Mouse (Mus musculus): ENCODE measurements around the gene Camk2n1. TPM values are rescaled to one million over a fixed set of nuclear protein-coding genes. Genes with fewer than 3 reads are reported as not detected.

The Camk2n1 gene
- polyA plus RNA-seq, 1 experiment from 2014 or later = 0.99 TPM

- Histone ChIP-seq H3K36me3 (ENCODE audit: control insufficient read depth, insufficient read depth, low read length) (peaks cover 21% of the 10 kb centered on the region), H3K27me3 (ENCODE audit: control insufficient read depth, insufficient read depth, low read length) (no peaks in the 10 kb centered on the region), H3K4me2 (ENCODE audit: low read depth, severe bottlenecking) (no peak overlapping the region), H3K9ac (ENCODE audit: low read length) (no peak overlapping the region), H3K27ac (replicated peaks; ENCODE audit: low read depth, low read length) (no peak overlapping the region), H3K4me1 (ENCODE audit: control insufficient read depth, insufficient read depth, low read length) (peaks cover 5% of the 10 kb centered on the region), H3K9me3 (ENCODE audit: control insufficient read depth, low read length) (no peaks in the 10 kb centered on the region), H3K4me3 (ENCODE audit: low read depth, low read length) (no peak overlapping the region)
- WGBS = 73% methylated on average over 3 of the region's 3 CpGs
- DNase-seq (ENCODE audit: low spot score) = no peak
- no peak for ATAC-seq (ENCODE audit: insufficient number of reproducible peaks, low FRiP score, low TSS enrichment, low read depth)
These were observed 14.1 kb upstream of the Camk2n1 start for GRCm38 (mm10) chr4:138440062-138440461.

GRCm38 (mm10) chr4:138444941-138445340 lies 9.2 kb upstream of the Camk2n1 start:
- ATAC-seq (ENCODE audit: insufficient number of reproducible peaks, low FRiP score, low TSS enrichment, low read depth) (no peak), DNase-seq (ENCODE audit: low spot score) (no peak)
- WGBS = 23% methylated on average over 5 of the region's 5 CpGs
- H3K27me3 ChIP-seq (ENCODE audit: control insufficient read depth, insufficient read depth, low read length) = no peaks in the 10 kb centered on the region
- H3K4me3 ChIP-seq (ENCODE audit: low read depth, low read length) = no peak overlapping the region
- no peak overlapping the region for H3K4me2 ChIP-seq (ENCODE audit: low read depth, severe bottlenecking)
- no peak overlapping the region for H3K9ac ChIP-seq (ENCODE audit: low read length)
- peaks cover 5% of the 10 kb centered on the region for H3K36me3 ChIP-seq (ENCODE audit: control insufficient read depth, insufficient read depth, low read length)
- no peaks in the 10 kb centered on the region for H3K9me3 ChIP-seq (ENCODE audit: control insufficient read depth, low read length)
- H3K4me1 ChIP-seq (ENCODE audit: control insufficient read depth, insufficient read depth, low read length) = 0 out of 2 replicates have a peak, but pooled peaks cover 3% of the 10 kb centered on the region
- H3K27ac ChIP-seq (replicated peaks; ENCODE audit: low read depth, low read length) = no peak overlapping the region

DNA sequence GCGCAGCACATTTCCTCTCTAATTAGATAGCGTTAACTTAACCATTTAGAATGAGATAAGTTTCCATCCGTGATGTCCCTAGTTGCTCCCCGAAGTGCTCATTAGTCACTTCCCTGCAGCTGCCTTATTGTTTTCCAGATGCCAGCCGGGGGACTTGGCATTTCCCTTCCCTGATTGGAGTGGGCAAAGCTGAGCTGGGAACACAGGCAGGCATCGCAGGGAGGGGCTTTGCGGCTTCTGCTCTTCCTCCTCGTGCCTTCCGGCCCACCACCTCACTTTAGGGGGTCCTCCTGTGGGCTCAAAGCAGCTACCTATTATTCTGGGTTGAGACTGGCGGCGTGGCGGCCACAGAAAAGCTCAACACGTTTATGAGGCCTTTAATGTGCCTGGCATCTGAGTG lies 7.1 kb upstream of the Camk2n1 start:
- no peak overlapping the region for H3K9ac ChIP-seq (ENCODE audit: low read length)
- peaks cover 2% of the 10 kb centered on the region; the same call in 1 of the 2 replicates for H3K27me3 ChIP-seq (ENCODE audit: control insufficient read depth, insufficient read depth, low read length)

DNA sequence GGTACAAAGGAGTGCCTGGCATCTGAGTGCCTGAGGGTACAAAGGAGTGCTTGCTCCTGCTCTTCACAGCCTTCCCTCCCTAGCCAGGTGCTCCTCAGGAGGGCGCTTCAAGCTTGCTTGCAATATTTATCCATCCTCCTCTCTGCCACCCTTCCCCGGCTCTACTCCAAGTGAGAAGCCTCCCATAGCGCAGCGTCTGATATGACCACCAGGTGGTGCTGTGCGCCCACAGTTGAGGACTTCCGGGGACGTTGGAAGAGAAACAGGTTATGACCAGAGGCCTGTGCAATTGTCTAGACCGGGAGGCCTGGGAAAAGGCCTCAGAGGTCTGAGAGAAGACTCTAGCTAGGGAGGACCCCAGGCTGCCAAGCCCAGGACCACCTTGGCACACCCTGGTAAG lies 6.7 kb upstream of the Camk2n1 start:
- DNase-seq (ENCODE audit: low spot score) = peak; percentile 97
- ATAC-seq (ENCODE audit: insufficient number of reproducible peaks, low FRiP score, low TSS enrichment, low read depth) = no peak; the same call in 1 of the 2 replicates
- 0% methylated on average over 8 of the region's 8 CpGs for WGBS
- 0 out of 2 replicates have a peak, but pooled peaks cover 3% of the 10 kb centered on the region for H3K4me1 ChIP-seq (ENCODE audit: control insufficient read depth, insufficient read depth, low read length)
- no peaks in the 10 kb centered on the region for H3K36me3 ChIP-seq (ENCODE audit: control insufficient read depth, insufficient read depth, low read length)
- no peak overlapping the region for H3K27ac ChIP-seq (replicated peaks; ENCODE audit: low read depth, low read length)
- no peak overlapping the region for H3K9ac ChIP-seq (ENCODE audit: low read length)
- 0 out of 2 replicates have a peak overlapping the region, but pooled peaks have one; percentile 2 for H3K4me2 ChIP-seq (ENCODE audit: low read depth, severe bottlenecking)
- H3K9me3 ChIP-seq (ENCODE audit: control insufficient read depth, low read length) = no peaks in the 10 kb centered on the region
- peaks cover 3% of the 10 kb centered on the region; the same call in 1 of the 2 replicates for H3K27me3 ChIP-seq (ENCODE audit: control insufficient read depth, insufficient read depth, low read length)
- H3K4me3 ChIP-seq (ENCODE audit: low read depth, low read length) = no peak overlapping the region

More for the DNA sequence above, 7.1 kb upstream of the Camk2n1 start:
- Histone ChIP-seq H3K9me3 (ENCODE audit: control insufficient read depth, low read length) (no peaks in the 10 kb centered on the region), H3K4me3 (ENCODE audit: low read depth, low read length) (no peak overlapping the region), H3K36me3 (ENCODE audit: control insufficient read depth, insufficient read depth, low read length) (no peaks in the 10 kb centered on the region), H3K4me1 (ENCODE audit: control insufficient read depth, insufficient read depth, low read length) (0 out of 2 replicates have a peak, but pooled peaks cover 3% of the 10 kb centered on the region), H3K4me2 (ENCODE audit: low read depth, severe bottlenecking) (no peak overlapping the region), H3K27ac (replicated peaks; ENCODE audit: low read depth, low read length) (no peak overlapping the region)
- 24% methylated on average over 13 of the region's 13 CpGs for WGBS
- no peak for ATAC-seq (ENCODE audit: insufficient number of reproducible peaks, low FRiP score, low TSS enrichment, low read depth)
- no peak for DNase-seq (ENCODE audit: low spot score)

DNA sequence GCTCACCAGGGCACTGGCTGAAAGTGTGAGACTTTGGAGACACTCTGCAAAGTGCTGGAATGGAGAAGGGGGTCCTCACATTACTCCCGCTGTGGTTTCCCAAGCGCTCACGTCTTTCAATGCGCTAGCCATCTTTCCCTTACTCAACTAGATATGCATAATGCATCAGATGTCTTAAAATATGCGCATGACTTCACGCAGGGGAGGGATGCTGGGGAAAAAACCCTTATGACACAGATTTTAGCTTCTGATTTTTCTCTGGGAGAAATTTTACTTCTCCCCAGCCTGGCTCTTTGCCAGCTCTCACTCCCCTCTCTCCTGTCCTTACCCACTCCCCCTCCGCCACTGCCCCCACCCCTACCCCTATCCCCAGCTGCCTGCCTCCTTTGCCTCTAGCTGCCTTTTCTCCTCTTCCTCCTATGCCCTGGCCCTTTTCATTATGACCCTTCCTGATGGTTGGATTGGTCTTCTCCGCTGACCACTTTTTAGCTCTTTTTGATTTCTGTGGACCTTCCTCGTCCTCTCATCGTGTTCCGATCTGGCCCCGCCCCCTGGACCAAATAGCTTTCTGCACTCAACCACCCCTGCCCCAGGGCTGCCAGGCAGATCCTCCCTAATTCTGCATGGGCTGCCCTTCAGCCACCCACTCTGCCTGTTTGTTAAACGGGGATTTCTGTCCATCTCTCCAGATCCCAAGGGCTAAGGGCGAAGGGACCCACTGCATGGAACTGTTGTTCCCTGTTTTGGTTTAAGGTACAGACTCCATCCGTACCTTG lies 6.1 kb upstream of the Camk2n1 start:
- WGBS = 39% methylated on average over 15 of the region's 15 CpGs
- 0 out of 2 replicates have a peak overlapping the region, but pooled peaks have one; percentile 2 for H3K4me2 ChIP-seq (ENCODE audit: low read depth, severe bottlenecking)
- ATAC-seq (ENCODE audit: insufficient number of reproducible peaks, low FRiP score, low TSS enrichment, low read depth) = no peak
- no peak overlapping the region for H3K9ac ChIP-seq (ENCODE audit: low read length)
- no peaks in the 10 kb centered on the region for H3K9me3 ChIP-seq (ENCODE audit: control insufficient read depth, low read length)
- no peaks in the 10 kb centered on the region for H3K36me3 ChIP-seq (ENCODE audit: control insufficient read depth, insufficient read depth, low read length)
- DNase-seq (ENCODE audit: low spot score) = no peak
- peaks cover 3% of the 10 kb centered on the region; the same call in 1 of the 2 replicates for H3K4me1 ChIP-seq (ENCODE audit: control insufficient read depth, insufficient read depth, low read length)
- H3K4me3 ChIP-seq (ENCODE audit: low read depth, low read length) = no peak overlapping the region
- peaks cover 7% of the 10 kb centered on the region for H3K27me3 ChIP-seq (ENCODE audit: control insufficient read depth, insufficient read depth, low read length)
- no peak overlapping the region for H3K27ac ChIP-seq (replicated peaks; ENCODE audit: low read depth, low read length)

GRCm38 (mm10) chr4:138448872-138449615 lies 5.1 kb upstream of the Camk2n1 start:
- H3K9me3 ChIP-seq (ENCODE audit: control insufficient read depth, low read length) = no peaks in the 10 kb centered on the region
- ATAC-seq (ENCODE audit: insufficient number of reproducible peaks, low FRiP score, low TSS enrichment, low read depth) (no peak), DNase-seq (ENCODE audit: low spot score) (no peak)
- 52% methylated on average over 7 of the region's 7 CpGs for WGBS
- H3K4me1 ChIP-seq (ENCODE audit: control insufficient read depth, insufficient read depth, low read length) = peaks cover 11% of the 10 kb centered on the region
- H3K4me2 ChIP-seq (ENCODE audit: low read depth, severe bottlenecking) = no peak overlapping the region
- no peaks in the 10 kb centered on the region for H3K36me3 ChIP-seq (ENCODE audit: control insufficient read depth, insufficient read depth, low read length)
- H3K9ac ChIP-seq (ENCODE audit: low read length) = no peak overlapping the region
- H3K27ac ChIP-seq (replicated peaks; ENCODE audit: low read depth, low read length) = no peak overlapping the region
- H3K27me3 ChIP-seq (ENCODE audit: control insufficient read depth, insufficient read depth, low read length) = peaks cover 13% of the 10 kb centered on the region
- H3K4me3 ChIP-seq (ENCODE audit: low read depth, low read length) = no peak overlapping the region

DNA sequence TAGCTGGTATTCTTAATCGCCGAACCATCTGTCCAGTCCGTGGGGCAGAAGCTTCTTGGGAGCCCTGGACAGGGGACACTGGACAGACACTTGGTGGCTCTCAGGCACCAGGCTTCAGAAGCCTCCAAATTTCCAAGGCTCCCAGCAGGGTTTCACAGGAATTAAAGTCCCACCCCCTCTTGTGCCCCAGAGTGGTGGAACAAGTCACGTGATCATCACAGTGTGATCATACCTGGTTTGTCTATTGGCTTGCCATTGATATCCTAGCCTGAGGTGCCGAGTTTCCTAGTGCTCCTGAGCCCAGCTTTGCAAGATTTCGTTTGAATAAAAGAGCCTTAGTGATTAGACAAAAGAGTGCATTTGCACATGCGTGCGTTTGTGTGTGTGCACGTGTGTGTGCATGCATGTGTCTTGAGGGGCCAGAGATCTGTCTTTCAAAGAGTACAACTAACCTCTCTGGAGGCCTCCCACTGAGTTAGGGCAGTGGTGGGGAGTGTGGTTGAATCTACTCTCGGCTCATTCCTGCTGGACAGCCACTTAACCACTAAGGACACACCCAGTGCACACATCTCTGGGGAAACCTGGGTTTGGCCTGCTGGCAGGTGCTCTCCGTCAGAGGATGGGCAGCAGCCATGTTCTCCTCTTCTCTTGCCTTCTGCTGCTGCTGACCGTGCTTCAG lies 4.3 kb upstream of the Camk2n1 start:
- WGBS = 62% methylated on average over 12 of the region's 12 CpGs

More for the DNA sequence above, 4.3 kb upstream of the Camk2n1 start:
- DNase-seq (ENCODE audit: low spot score) = no peak
- H3K9ac ChIP-seq (ENCODE audit: low read length) = no peak overlapping the region
- H3K27ac ChIP-seq (replicated peaks; ENCODE audit: low read depth, low read length) = no peak overlapping the region
- no peaks in the 10 kb centered on the region for H3K36me3 ChIP-seq (ENCODE audit: control insufficient read depth, insufficient read depth, low read length)
- no peak for ATAC-seq (ENCODE audit: insufficient number of reproducible peaks, low FRiP score, low TSS enrichment, low read depth)
- no peak overlapping the region for H3K4me2 ChIP-seq (ENCODE audit: low read depth, severe bottlenecking)
- H3K4me1 ChIP-seq (ENCODE audit: control insufficient read depth, insufficient read depth, low read length) = peaks cover 11% of the 10 kb centered on the region
- H3K4me3 ChIP-seq (ENCODE audit: low read depth, low read length) = no peak overlapping the region
- peaks cover 13% of the 10 kb centered on the region for H3K27me3 ChIP-seq (ENCODE audit: control insufficient read depth, insufficient read depth, low read length)
- H3K9me3 ChIP-seq (ENCODE audit: control insufficient read depth, low read length) = no peaks in the 10 kb centered on the region

Measured in limb, embryonic 11.5 days (tissue).